Mouse (Mus musculus): Measurements from ENCODE around the gene Snapc5. TPM values are rescaled to one million over a fixed set of nuclear protein-coding genes. Genes with fewer than 3 reads are reported as not detected.
"Not testable (repeated sequence)": the region's sequence is repeated elsewhere in the genome, so short reads cannot be mapped to it uniquely, and the experiment has no call there.

Snapc5 gene
- 10.1 and 11.6 TPM in 2 replicates for polyA plus RNA-seq (2015; fragmentation: Nextera tagmentation; extraction: Ambion mirVana)

- peak within 1 kb of the TSS; percentile 84 for H3K9ac ChIP-seq (ENCODE audit: low read depth, low read length)
- no peaks in the 10 kb centered on the region for H3K27me3 ChIP-seq (ENCODE audit: control insufficient read depth, insufficient read depth, low read depth, low read length)
- peaks cover 48% of the 10 kb centered on the region for H3K36me3 ChIP-seq (ENCODE audit: control insufficient read depth, insufficient read depth)
- peak within 1 kb of the TSS; percentile 76 for H3K27ac ChIP-seq (ENCODE audit: low read length)
- H3K4me3 ChIP-seq (ENCODE audit: low read depth, low read length), result peak within 1 kb of the TSS; percentile 85
- H3K4me1 ChIP-seq (ENCODE audit: control insufficient read depth, low read depth, low read length), result peaks cover 19% of the 10 kb centered on the region
- under 1% methylated on average over 35 of the region's 35 CpGs for WGBS (ENCODE audit: insufficient replicate concordance)
- no peaks in the 10 kb centered on the region for H3K9me3 ChIP-seq (replicated peaks; ENCODE audit: control insufficient read depth, low read length)
- ATAC-seq (ENCODE audit: low read depth), result peak; percentile 93
- H3K4me2 ChIP-seq (ENCODE audit: low read depth, low read length), result peak within 1 kb of the TSS; percentile 84
These were observed at the start of gene Snapc5 for GRCm38 (mm10) chr9:64178974-64179646. Gene Snapc5, plus strand, starts transcription at chr9:64179274.

GRCm38 (mm10) chr9:64131623-64132022 is 47.5 kb upstream of the Snapc5 start:
- H3K4me2 ChIP-seq (ENCODE audit: low read depth, low read length), result no peak overlapping the region
- no peaks in the 10 kb centered on the region for H3K4me1 ChIP-seq (ENCODE audit: control insufficient read depth, low read depth, low read length)
- ATAC-seq (ENCODE audit: low read depth), result no peak
- H3K27me3 ChIP-seq (ENCODE audit: control insufficient read depth, insufficient read depth, low read depth, low read length), result no peaks in the 10 kb centered on the region
- H3K9ac ChIP-seq (ENCODE audit: low read depth, low read length), result no peak overlapping the region
- H3K27ac ChIP-seq (ENCODE audit: low read length), result no peak overlapping the region
- peaks cover under 1% of the 10 kb centered on the region for H3K36me3 ChIP-seq (ENCODE audit: control insufficient read depth, insufficient read depth)
- no peaks in the 10 kb centered on the region for H3K9me3 ChIP-seq (replicated peaks; ENCODE audit: control insufficient read depth, low read length)
- WGBS (ENCODE audit: insufficient replicate concordance), result 70% methylated on average over 6 of the region's 6 CpGs
- H3K4me3 ChIP-seq (ENCODE audit: low read depth, low read length), result no peak overlapping the region

- H3K4me3 ChIP-seq (ENCODE audit: low read depth, low read length); H3K4me1 ChIP-seq (ENCODE audit: control insufficient read depth, low read depth, low read length); H3K4me2 ChIP-seq (ENCODE audit: low read depth, low read length); H3K27me3 ChIP-seq (ENCODE audit: control insufficient read depth, insufficient read depth, low read depth, low read length); H3K9me3 ChIP-seq (replicated peaks; ENCODE audit: control insufficient read depth, low read length); H3K27ac ChIP-seq (ENCODE audit: low read length); ATAC-seq (ENCODE audit: low read depth); H3K9ac ChIP-seq (ENCODE audit: low read depth, low read length): not testable (repeated sequence)
- H3K36me3 ChIP-seq (ENCODE audit: control insufficient read depth, insufficient read depth), result peaks cover 21% of the 10 kb centered on the region
- WGBS (ENCODE audit: insufficient replicate concordance), result 6% methylated on average over 6 of the region's 6 CpGs
These were observed 40.2 kb upstream of the Snapc5 start for GRCm38 (mm10) chr9:64138896-64139295.

GRCm38 (mm10) chr9:64139879-64140278 is 39.2 kb upstream of the Snapc5 start:
- no peaks in the 10 kb centered on the region for H3K9me3 ChIP-seq (replicated peaks; ENCODE audit: control insufficient read depth, low read length)
- no peak for ATAC-seq (ENCODE audit: low read depth)
- no peak overlapping the region for H3K4me3 ChIP-seq (ENCODE audit: low read depth, low read length)
- no peaks in the 10 kb centered on the region for H3K4me1 ChIP-seq (ENCODE audit: control insufficient read depth, low read depth, low read length)
- H3K27me3 ChIP-seq (ENCODE audit: control insufficient read depth, insufficient read depth, low read depth, low read length), result no peaks in the 10 kb centered on the region
- H3K9ac ChIP-seq (ENCODE audit: low read depth, low read length), result no peak overlapping the region
- WGBS (ENCODE audit: insufficient replicate concordance), result 69% methylated on average over 9 of the region's 9 CpGs
- no peak overlapping the region for H3K4me2 ChIP-seq (ENCODE audit: low read depth, low read length)
- peaks cover 25% of the 10 kb centered on the region for H3K36me3 ChIP-seq (ENCODE audit: control insufficient read depth, insufficient read depth)
- H3K27ac ChIP-seq (ENCODE audit: low read length), result no peak overlapping the region

GRCm38 (mm10) chr9:64156641-64157040 is 22.4 kb upstream of the Snapc5 start:
- no peak overlapping the region for H3K4me2 ChIP-seq (ENCODE audit: low read depth, low read length)
- H3K4me1 ChIP-seq (ENCODE audit: control insufficient read depth, low read depth, low read length), result peaks cover 3% of the 10 kb centered on the region
- H3K27ac ChIP-seq (ENCODE audit: low read length), result no peak overlapping the region
- H3K4me3 ChIP-seq (ENCODE audit: low read depth, low read length), result no peak overlapping the region
- no peaks in the 10 kb centered on the region for H3K9me3 ChIP-seq (replicated peaks; ENCODE audit: control insufficient read depth, low read length)
- ATAC-seq (ENCODE audit: low read depth), result no peak
- H3K9ac ChIP-seq (ENCODE audit: low read depth, low read length), result no peak overlapping the region
- 29% methylated on average over 1 of the region's 1 CpGs for WGBS (ENCODE audit: insufficient replicate concordance)
- no peaks in the 10 kb centered on the region for H3K27me3 ChIP-seq (ENCODE audit: control insufficient read depth, insufficient read depth, low read depth, low read length)
- peaks cover 43% of the 10 kb centered on the region for H3K36me3 ChIP-seq (ENCODE audit: control insufficient read depth, insufficient read depth)

- H3K9me3 ChIP-seq (replicated peaks; ENCODE audit: control insufficient read depth, low read length), result no peaks in the 10 kb centered on the region
- H3K36me3 ChIP-seq (ENCODE audit: control insufficient read depth, insufficient read depth), result peaks cover 45% of the 10 kb centered on the region
- peaks cover 3% of the 10 kb centered on the region for H3K4me1 ChIP-seq (ENCODE audit: control insufficient read depth, low read depth, low read length)
- no peak for ATAC-seq (ENCODE audit: low read depth)
- no peak overlapping the region for H3K9ac ChIP-seq (ENCODE audit: low read depth, low read length)
- no peak overlapping the region for H3K4me2 ChIP-seq (ENCODE audit: low read depth, low read length)
- no peaks in the 10 kb centered on the region for H3K27me3 ChIP-seq (ENCODE audit: control insufficient read depth, insufficient read depth, low read depth, low read length)
- H3K4me3 ChIP-seq (ENCODE audit: low read depth, low read length), result no peak overlapping the region
- WGBS (ENCODE audit: insufficient replicate concordance), result 80% methylated on average over 5 of the region's 5 CpGs
- H3K27ac ChIP-seq (ENCODE audit: low read length), result no peak overlapping the region
These were observed 18.6 kb upstream of the Snapc5 start for GRCm38 (mm10) chr9:64160471-64160870.

- not testable (repeated sequence) for H3K27me3 ChIP-seq (ENCODE audit: control insufficient read depth, insufficient read depth, low read depth, low read length); H3K9ac ChIP-seq (ENCODE audit: low read depth, low read length); H3K9me3 ChIP-seq (replicated peaks; ENCODE audit: control insufficient read depth, low read length); H3K36me3 ChIP-seq (ENCODE audit: control insufficient read depth, insufficient read depth); H3K4me2 ChIP-seq (ENCODE audit: low read depth, low read length); H3K27ac ChIP-seq (ENCODE audit: low read length); ATAC-seq (ENCODE audit: low read depth); H3K4me3 ChIP-seq (ENCODE audit: low read depth, low read length)
- peaks cover 17% of the 10 kb centered on the region for H3K4me1 ChIP-seq (ENCODE audit: control insufficient read depth, low read depth, low read length)
- WGBS (ENCODE audit: insufficient replicate concordance), result 80% methylated on average over 3 of the region's 3 CpGs
These were observed 9.1 kb upstream of the Snapc5 start for GRCm38 (mm10) chr9:64169967-64170366.

GRCm38 (mm10) chr9:64172145-64172815 is 6.8 kb upstream of the Snapc5 start:
- H3K27ac ChIP-seq (ENCODE audit: low read length), result peak overlapping the region; percentile 86
- peak overlapping the region; percentile 69 for H3K4me2 ChIP-seq (ENCODE audit: low read depth, low read length)
- H3K27me3 ChIP-seq (ENCODE audit: control insufficient read depth, insufficient read depth, low read depth, low read length), result no peaks in the 10 kb centered on the region
- peaks cover 22% of the 10 kb centered on the region for H3K4me1 ChIP-seq (ENCODE audit: control insufficient read depth, low read depth, low read length)
- peak; percentile 23 for ATAC-seq (ENCODE audit: low read depth)
- H3K36me3 ChIP-seq (ENCODE audit: control insufficient read depth, insufficient read depth), result peaks cover 26% of the 10 kb centered on the region
- WGBS (ENCODE audit: insufficient replicate concordance), result 2% methylated on average over 18 of the region's 18 CpGs
- H3K9ac ChIP-seq (ENCODE audit: low read depth, low read length), result peak overlapping the region; percentile 83
- peak overlapping the region; percentile 74 for H3K4me3 ChIP-seq (ENCODE audit: low read depth, low read length)
- no peaks in the 10 kb centered on the region for H3K9me3 ChIP-seq (replicated peaks; ENCODE audit: control insufficient read depth, low read length)
